Mouse (Mus musculus): ENCODE data around the gene Ptpn20. TPM values are rescaled to one million over a fixed set of nuclear protein-coding genes. Genes with fewer than 3 reads are reported as not detected.

The Ptpn20 gene
- polyA plus RNA-seq (2014; fragmentation: Nextera tagmentation; extraction: Ambion mirVana), result 0.21 and 0.33 TPM in 2 replicates

GRCm38 (mm10) chr14:33588951-33589350, at the start of gene Ptpn20:
Gene Ptpn20 (plus strand): TSS chr14:33589207.
- Histone ChIP-seq H3K9me3 (ENCODE audit: control insufficient read depth, low read length) (no peaks in the 10 kb centered on the region), H3K36me3 (replicated peaks; ENCODE audit: control insufficient read depth, insufficient read depth) (no peaks in the 10 kb centered on the region), H3K27me3 (ENCODE audit: control insufficient read depth, insufficient read depth, low read length) (no peaks in the 10 kb centered on the region), H3K4me1 (replicated peaks; ENCODE audit: control insufficient read depth, insufficient read depth, low read length) (no peaks in the 10 kb centered on the region), H3K4me2 (replicated peaks) (no peak within 1 kb of the TSS), H3K9ac (no peak within 1 kb of the TSS), H3K4me3 (replicated peaks; ENCODE audit: low read length) (no peak within 1 kb of the TSS), H3K27ac (no peak within 1 kb of the TSS)
- DNase-seq (ENCODE audit: low spot score) (no peak), ATAC-seq (ENCODE audit: low FRiP score) (no peak)
- 67% methylated on average over 14 of the region's 14 CpGs for WGBS

- Histone ChIP-seq H3K27me3 (ENCODE audit: control insufficient read depth, insufficient read depth, low read length) (no peaks in the 10 kb centered on the region), H3K9ac (no peak overlapping the region), H3K4me2 (replicated peaks) (no peak overlapping the region), H3K4me3 (replicated peaks; ENCODE audit: low read length) (no peak overlapping the region), H3K4me1 (replicated peaks; ENCODE audit: control insufficient read depth, insufficient read depth, low read length) (no peaks in the 10 kb centered on the region), H3K9me3 (ENCODE audit: control insufficient read depth, low read length) (no peaks in the 10 kb centered on the region), H3K36me3 (replicated peaks; ENCODE audit: control insufficient read depth, insufficient read depth) (no peaks in the 10 kb centered on the region), H3K27ac (no peak overlapping the region)
- 76% methylated on average over 7 of the region's 7 CpGs for WGBS
- ATAC-seq (ENCODE audit: low FRiP score) (no peak), DNase-seq (ENCODE audit: low spot score) (no peak)
These were observed 49.3 kb upstream of the Ptpn20 start for GRCm38 (mm10) chr14:33539559-33540167.

DNA sequence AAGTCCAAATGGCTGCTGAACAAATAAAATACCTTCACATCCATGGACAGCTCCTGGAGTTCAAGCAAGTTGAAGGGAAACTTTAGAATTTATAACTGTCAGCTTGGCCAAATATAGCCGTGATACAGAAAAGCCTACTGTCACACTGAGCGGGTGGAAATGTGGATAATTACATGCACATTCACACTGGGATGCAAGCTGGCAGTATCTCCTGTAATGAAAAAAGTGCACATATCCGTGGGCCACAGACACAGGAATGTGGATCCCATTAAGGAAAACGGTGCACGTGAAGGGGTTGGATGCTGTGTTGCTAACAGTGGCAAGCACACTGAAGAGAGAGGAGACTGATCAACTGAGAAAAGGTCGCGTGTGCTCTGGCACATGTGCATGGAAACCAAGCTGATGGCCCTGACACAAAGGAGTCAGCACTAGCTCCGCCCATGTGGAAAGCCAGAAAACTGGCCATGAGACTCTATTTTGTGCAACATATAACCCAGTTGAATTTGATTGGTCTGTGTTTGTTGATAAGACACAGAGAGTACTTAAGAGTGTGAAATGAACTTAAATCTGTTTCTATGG, 43.4 kb upstream of the Ptpn20 start:
- H3K9ac ChIP-seq, result no peak overlapping the region
- H3K27ac ChIP-seq, result no peak overlapping the region
- H3K4me2 ChIP-seq (replicated peaks), result no peak overlapping the region
- peaks cover 17% of the 10 kb centered on the region for H3K4me1 ChIP-seq (replicated peaks; ENCODE audit: control insufficient read depth, insufficient read depth, low read length)
- DNase-seq (ENCODE audit: low spot score) (no peak), ATAC-seq (ENCODE audit: low FRiP score) (no peak)
- 80% methylated on average over 8 of the region's 8 CpGs for WGBS
- H3K27me3 ChIP-seq (ENCODE audit: control insufficient read depth, insufficient read depth, low read length), result no peaks in the 10 kb centered on the region
- no peaks in the 10 kb centered on the region for H3K9me3 ChIP-seq (ENCODE audit: control insufficient read depth, low read length)
- no peaks in the 10 kb centered on the region for H3K36me3 ChIP-seq (replicated peaks; ENCODE audit: control insufficient read depth, insufficient read depth)
- H3K4me3 ChIP-seq (replicated peaks; ENCODE audit: low read length), result no peak overlapping the region

GRCm38 (mm10) chr14:33548650-33549049, 40.4 kb upstream of the Ptpn20 start:
- no peaks in the 10 kb centered on the region for H3K9me3 ChIP-seq (ENCODE audit: control insufficient read depth, low read length)
- no peak overlapping the region for H3K27ac ChIP-seq
- H3K4me1 ChIP-seq (replicated peaks; ENCODE audit: control insufficient read depth, insufficient read depth, low read length), result peaks cover 17% of the 10 kb centered on the region
- H3K36me3 ChIP-seq (replicated peaks; ENCODE audit: control insufficient read depth, insufficient read depth), result no peaks in the 10 kb centered on the region
- ATAC-seq (ENCODE audit: low FRiP score), result no peak
- WGBS, result 87% methylated on average over 3 of the region's 3 CpGs
- no peak overlapping the region for H3K4me2 ChIP-seq (replicated peaks)
- H3K9ac ChIP-seq, result no peak overlapping the region
- no peak overlapping the region for H3K4me3 ChIP-seq (replicated peaks; ENCODE audit: low read length)
- no peak for DNase-seq (ENCODE audit: low spot score)
- no peaks in the 10 kb centered on the region for H3K27me3 ChIP-seq (ENCODE audit: control insufficient read depth, insufficient read depth, low read length)

DNA sequence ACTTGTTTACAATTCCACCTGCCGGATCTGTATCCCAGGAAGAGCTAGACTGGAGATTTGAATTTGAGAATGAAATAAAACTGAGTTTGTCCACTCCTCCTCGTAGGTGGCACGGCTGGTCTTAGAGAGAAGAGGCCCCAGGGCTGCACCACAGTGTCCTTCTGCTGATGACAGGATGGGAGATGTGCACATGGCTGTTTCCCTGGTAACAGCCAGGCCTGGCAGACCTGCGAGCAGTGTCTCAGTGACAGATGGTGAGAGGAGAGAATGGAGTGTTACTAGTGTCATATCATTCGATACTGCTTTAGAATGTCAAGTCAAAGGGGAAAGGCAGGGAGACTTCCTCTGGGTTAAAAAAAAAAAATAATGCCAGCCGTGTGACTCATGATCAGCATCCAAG, 39.2 kb upstream of the Ptpn20 start:
- Histone ChIP-seq H3K9me3 (ENCODE audit: control insufficient read depth, low read length) (no peaks in the 10 kb centered on the region), H3K27ac (peak overlapping the region; percentile 74), H3K4me3 (replicated peaks; ENCODE audit: low read length) (no peak overlapping the region), H3K9ac (no peak overlapping the region), H3K27me3 (ENCODE audit: control insufficient read depth, insufficient read depth, low read length) (no peaks in the 10 kb centered on the region), H3K4me2 (replicated peaks) (no peak overlapping the region), H3K4me1 (replicated peaks; ENCODE audit: control insufficient read depth, insufficient read depth, low read length) (peaks cover 17% of the 10 kb centered on the region), H3K36me3 (replicated peaks; ENCODE audit: control insufficient read depth, insufficient read depth) (no peaks in the 10 kb centered on the region)
- 34% methylated on average over 6 of the region's 6 CpGs for WGBS
- DNase-seq (ENCODE audit: low spot score) (peak; percentile 30), ATAC-seq (ENCODE audit: low FRiP score) (peak; percentile 88)

- Histone ChIP-seq H3K27ac (peak overlapping the region; percentile 24), H3K9ac (no peak overlapping the region), H3K36me3 (replicated peaks; ENCODE audit: control insufficient read depth, insufficient read depth) (no peaks in the 10 kb centered on the region), H3K9me3 (ENCODE audit: control insufficient read depth, low read length) (no peaks in the 10 kb centered on the region), H3K4me3 (replicated peaks; ENCODE audit: low read length) (no peak overlapping the region), H3K27me3 (ENCODE audit: control insufficient read depth, insufficient read depth, low read length) (no peaks in the 10 kb centered on the region), H3K4me1 (replicated peaks; ENCODE audit: control insufficient read depth, insufficient read depth, low read length) (peaks cover 10% of the 10 kb centered on the region; the same call in 1 of the 2 replicates), H3K4me2 (replicated peaks) (no peak overlapping the region)
- ATAC-seq (ENCODE audit: low FRiP score), result no peak
- WGBS, result 20% methylated on average over 6 of the region's 6 CpGs
- DNase-seq (ENCODE audit: low spot score), result no peak
These were observed 18.3 kb upstream of the Ptpn20 start for GRCm38 (mm10) chr14:33570737-33571136.

- ATAC-seq (ENCODE audit: low FRiP score), result no peak
- no peaks in the 10 kb centered on the region for H3K9me3 ChIP-seq (ENCODE audit: control insufficient read depth, low read length)
- H3K9ac ChIP-seq, result no peak overlapping the region
These were observed 15.4 kb upstream of the Ptpn20 start for GRCm38 (mm10) chr14:33573643-33574042.

DNA sequence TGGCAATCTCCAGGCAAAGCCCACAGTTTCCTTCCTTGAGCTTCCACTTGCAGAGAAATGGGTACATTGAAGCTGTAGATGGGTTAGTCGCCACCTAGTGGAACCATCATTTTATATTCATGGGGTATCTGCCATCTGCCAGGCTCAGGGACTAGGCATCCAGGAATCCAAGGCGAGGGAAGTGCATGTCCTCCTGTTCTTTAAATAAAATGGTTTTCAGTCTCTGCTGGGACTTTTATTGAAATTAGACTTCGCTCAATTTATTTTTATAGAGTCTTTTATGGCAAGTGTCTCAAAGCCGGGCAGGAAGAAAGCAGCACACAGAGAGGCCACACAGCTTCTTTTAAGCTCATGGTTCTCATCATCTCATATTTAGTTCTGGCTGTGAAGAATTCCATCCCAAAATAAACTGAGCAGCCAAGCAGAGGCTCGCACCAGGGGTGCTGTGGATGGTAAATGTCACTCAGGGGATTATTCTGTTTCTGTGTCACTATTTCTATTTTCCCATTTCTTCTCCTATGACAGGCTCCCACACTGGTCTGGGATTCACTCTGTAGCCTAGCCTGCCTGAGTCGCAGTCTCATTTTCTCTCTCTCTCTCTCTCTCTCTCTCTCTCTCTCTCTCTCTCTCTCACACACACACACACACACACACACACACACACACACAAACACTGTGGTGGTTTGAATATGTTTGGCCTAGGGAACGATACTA, 9.1 kb upstream of the Ptpn20 start:
- H3K9ac ChIP-seq, result no peak overlapping the region
- no peaks in the 10 kb centered on the region for H3K27me3 ChIP-seq (ENCODE audit: control insufficient read depth, insufficient read depth, low read length)
- no peak overlapping the region for H3K4me2 ChIP-seq (replicated peaks)
- no peak overlapping the region for H3K4me3 ChIP-seq (replicated peaks; ENCODE audit: low read length)
- no peaks in the 10 kb centered on the region for H3K36me3 ChIP-seq (replicated peaks; ENCODE audit: control insufficient read depth, insufficient read depth)
- ATAC-seq (ENCODE audit: low FRiP score), result no peak
- H3K9me3 ChIP-seq (ENCODE audit: control insufficient read depth, low read length), result no peaks in the 10 kb centered on the region
- DNase-seq (ENCODE audit: low spot score), result no peak
- no peak overlapping the region for H3K27ac ChIP-seq
- no peaks in the 10 kb centered on the region for H3K4me1 ChIP-seq (replicated peaks; ENCODE audit: control insufficient read depth, insufficient read depth, low read length)
- 59% methylated on average over 7 of the region's 7 CpGs for WGBS

More at GRCm38 (mm10) chr14:33573643-33574042, 15.4 kb upstream of the Ptpn20 start:
- Histone ChIP-seq H3K27ac (no peak overlapping the region), H3K4me2 (replicated peaks) (no peak overlapping the region), H3K36me3 (replicated peaks; ENCODE audit: control insufficient read depth, insufficient read depth) (no peaks in the 10 kb centered on the region), H3K4me1 (replicated peaks; ENCODE audit: control insufficient read depth, insufficient read depth, low read length) (peaks cover 10% of the 10 kb centered on the region; the same call in 1 of the 2 replicates), H3K27me3 (ENCODE audit: control insufficient read depth, insufficient read depth, low read length) (no peaks in the 10 kb centered on the region), H3K4me3 (replicated peaks; ENCODE audit: low read length) (no peak overlapping the region)
- 77% methylated on average over 3 of the region's 3 CpGs for WGBS
- DNase-seq (ENCODE audit: low spot score), result no peak

GRCm38 (mm10) chr14:33598376-33599130, 9.5 kb downstream of the Ptpn20 start:
- no peak overlapping the region for H3K4me2 ChIP-seq (replicated peaks)
- ATAC-seq (ENCODE audit: low FRiP score) (no peak), DNase-seq (ENCODE audit: low spot score) (no peak)
- H3K9me3 ChIP-seq (ENCODE audit: control insufficient read depth, low read length), result no peaks in the 10 kb centered on the region
- H3K9ac ChIP-seq, result no peak overlapping the region
- H3K4me3 ChIP-seq (replicated peaks; ENCODE audit: low read length), result no peak overlapping the region
- no peak overlapping the region for H3K27ac ChIP-seq
- no peaks in the 10 kb centered on the region for H3K4me1 ChIP-seq (replicated peaks; ENCODE audit: control insufficient read depth, insufficient read depth, low read length)
- H3K27me3 ChIP-seq (ENCODE audit: control insufficient read depth, insufficient read depth, low read length), result no peaks in the 10 kb centered on the region
- no peaks in the 10 kb centered on the region for H3K36me3 ChIP-seq (replicated peaks; ENCODE audit: control insufficient read depth, insufficient read depth)
- 88% methylated on average over 9 of the region's 9 CpGs for WGBS
